Mouse (Mus musculus): Measurements from ENCODE around the gene Snx25. TPM values are rescaled to one million over a fixed set of nuclear protein-coding genes. Genes with fewer than 3 reads are reported as not detected.

Gene Snx25
- polyA plus RNA-seq, 2 experiments: 10.5 to 13.8 TPM

DNA sequence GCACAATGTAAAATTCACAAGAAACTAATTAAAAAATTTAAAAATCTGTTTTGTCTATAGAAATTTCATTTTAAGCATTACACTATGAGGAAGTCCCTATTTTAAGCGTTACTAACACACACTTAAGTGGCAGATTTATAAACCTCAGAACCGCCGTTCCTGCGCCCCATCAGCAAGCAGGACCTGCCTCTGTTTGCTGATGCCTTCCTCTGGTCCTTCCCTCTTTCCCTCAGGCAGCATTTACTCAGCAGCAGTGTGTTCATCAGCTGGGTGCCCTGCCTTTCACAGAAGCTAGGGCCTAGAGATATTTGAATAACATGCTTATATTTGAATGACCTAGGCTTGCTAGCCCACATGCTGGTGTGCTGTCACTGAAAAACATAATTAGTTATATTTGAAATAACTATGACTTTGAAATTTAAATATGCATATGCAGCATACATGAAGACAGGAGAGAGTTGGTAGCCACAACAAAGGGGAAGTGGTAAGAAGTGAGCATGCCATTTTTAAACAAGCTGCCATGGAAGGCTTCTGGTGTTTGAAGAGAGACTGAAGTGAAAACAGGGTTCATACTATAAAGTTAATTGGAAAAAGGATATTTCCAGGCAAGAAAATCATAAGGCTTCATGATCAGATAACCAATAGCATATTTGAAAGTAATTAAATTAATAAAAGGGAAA is 161.2 kb downstream of the Snx25 start:
- Histone ChIP-seq H3K27ac (replicated peaks; ENCODE audit: low read depth, low read length) (no peak overlapping the region), H3K4me1 (ENCODE audit: control insufficient read depth, insufficient read depth, low read length) (no peaks in the 10 kb centered on the region), H3K4me3 (replicated peaks; ENCODE audit: low read length) (no peak overlapping the region), H3K4me2 (replicated peaks; ENCODE audit: low read depth, low read length, severe bottlenecking) (no peak overlapping the region), H3K9ac (ENCODE audit: low read depth, low read length, severe bottlenecking) (no peak overlapping the region), H3K27me3 (ENCODE audit: control insufficient read depth, insufficient read depth, low read length) (no peaks in the 10 kb centered on the region), H3K9me3 (ENCODE audit: control insufficient read depth, low read length) (no peaks in the 10 kb centered on the region), H3K36me3 (ENCODE audit: control insufficient read depth, insufficient read depth, low read length) (peaks cover 49% of the 10 kb centered on the region)
- no peak for DNase-seq (ENCODE audit: low spot score)
- WGBS: 89% methylated on average over 4 of the region's 4 CpGs
- ATAC-seq (ENCODE audit: low FRiP score, low read depth): no peak
- no peak for TF ChIP-seq POLR2A (IDR thresholded peaks at IDR 0.05; ENCODE audit: borderline replicate concordance, extremely low read depth, insufficient read depth, insufficient read length)

DNA sequence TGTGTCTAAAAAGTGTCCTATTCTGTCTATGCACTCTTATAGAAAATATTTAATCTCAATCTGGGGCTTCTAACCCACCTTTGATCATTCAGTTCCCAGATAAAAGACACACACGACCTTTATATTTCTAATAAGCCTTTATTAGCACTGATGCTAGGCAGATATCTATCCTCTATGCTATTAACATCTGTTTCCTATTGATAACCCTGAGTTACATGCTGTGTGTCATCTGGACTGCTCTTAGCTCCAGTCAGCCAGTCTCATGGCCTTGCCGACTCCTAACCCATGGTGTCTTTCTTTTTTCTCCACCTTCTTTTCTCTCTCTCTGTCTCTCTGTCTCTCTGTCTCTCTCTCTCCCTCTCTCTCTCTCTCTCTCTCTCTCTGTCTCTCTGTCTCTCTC is 163.8 kb downstream of the Snx25 start:
- DNase-seq (ENCODE audit: low spot score): no peak
- no peaks in the 10 kb centered on the region for H3K27me3 ChIP-seq (ENCODE audit: control insufficient read depth, insufficient read depth, low read length)
- no peaks in the 10 kb centered on the region for H3K9me3 ChIP-seq (ENCODE audit: control insufficient read depth, low read length)
- 45% methylated on average over 2 of the region's 2 CpGs for WGBS
- H3K27ac ChIP-seq (replicated peaks; ENCODE audit: low read depth, low read length): no peak overlapping the region
- no peak for ATAC-seq (ENCODE audit: low FRiP score, low read depth)
- no peak overlapping the region for H3K4me2 ChIP-seq (replicated peaks; ENCODE audit: low read depth, low read length, severe bottlenecking)
- no peak overlapping the region for H3K9ac ChIP-seq (ENCODE audit: low read depth, low read length, severe bottlenecking)
- no peak for TF ChIP-seq POLR2A (IDR thresholded peaks at IDR 0.05; ENCODE audit: borderline replicate concordance, extremely low read depth, insufficient read depth, insufficient read length)
- no peaks in the 10 kb centered on the region for H3K4me1 ChIP-seq (ENCODE audit: control insufficient read depth, insufficient read depth, low read length)
- H3K4me3 ChIP-seq (replicated peaks; ENCODE audit: low read length): no peak overlapping the region
- peaks cover 49% of the 10 kb centered on the region for H3K36me3 ChIP-seq (ENCODE audit: control insufficient read depth, insufficient read depth, low read length)

DNA sequence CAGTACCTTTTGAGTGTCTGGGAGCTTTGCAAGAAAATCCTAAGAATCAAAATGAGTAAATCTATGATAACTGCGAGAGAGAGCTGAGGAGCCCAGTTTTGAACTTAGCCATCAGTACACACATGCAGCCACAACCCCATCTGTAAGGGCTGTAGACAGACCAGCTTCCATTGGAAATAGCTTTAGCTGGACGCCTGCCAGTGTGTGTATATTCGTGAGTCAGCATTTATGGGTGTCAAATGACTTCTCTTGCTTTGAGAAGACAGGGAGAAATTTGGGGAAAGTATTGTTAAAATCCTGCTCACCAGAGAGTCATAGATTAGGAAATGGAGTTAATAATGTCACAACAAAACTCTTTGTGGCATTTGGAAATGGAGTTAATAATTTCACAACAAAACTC is 165.3 kb downstream of the Snx25 start:
- H3K4me1 ChIP-seq (ENCODE audit: control insufficient read depth, insufficient read depth, low read length): no peaks in the 10 kb centered on the region
- 50% methylated on average over 3 of the region's 3 CpGs for WGBS
- H3K9me3 ChIP-seq (ENCODE audit: control insufficient read depth, low read length): no peaks in the 10 kb centered on the region
- no peak for TF ChIP-seq POLR2A (IDR thresholded peaks at IDR 0.05; ENCODE audit: borderline replicate concordance, extremely low read depth, insufficient read depth, insufficient read length)
- DNase-seq (ENCODE audit: low spot score) (no peak), ATAC-seq (ENCODE audit: low FRiP score, low read depth) (no peak)
- H3K4me3 ChIP-seq (replicated peaks; ENCODE audit: low read length): no peak overlapping the region
- no peak overlapping the region for H3K4me2 ChIP-seq (replicated peaks; ENCODE audit: low read depth, low read length, severe bottlenecking)
- no peaks in the 10 kb centered on the region for H3K27me3 ChIP-seq (ENCODE audit: control insufficient read depth, insufficient read depth, low read length)
- H3K36me3 ChIP-seq (ENCODE audit: control insufficient read depth, insufficient read depth, low read length): peaks cover 58% of the 10 kb centered on the region
- H3K9ac ChIP-seq (ENCODE audit: low read depth, low read length, severe bottlenecking): no peak overlapping the region
- H3K27ac ChIP-seq (replicated peaks; ENCODE audit: low read depth, low read length): no peak overlapping the region

Other genes starting within 250 kb of the Snx25 start
- gene Ccdc110, start 217.5 kb downstream of the Snx25 start, polyA plus RNA-seq (2012; rRNA removed): 0.06 and 0.09 TPM in 2 replicates
- gene Ccdc110, start 217.5 kb downstream of the Snx25 start, polyA plus RNA-seq (2014; fragmentation: Nextera tagmentation; extraction: Ambion mirVana): 0.12 and 0.26 TPM in 2 replicates
- gene 1700029J07Rik, start 176.9 kb downstream of the Snx25 start, polyA plus RNA-seq (2012; rRNA removed): 2.6 and 5.2 TPM in 2 replicates
- 1.9 and 2.5 TPM in 2 replicates for gene 1700029J07Rik, start 176.9 kb downstream of the Snx25 start, polyA plus RNA-seq (2014; fragmentation: Nextera tagmentation; extraction: Ambion mirVana)
- gene Ufsp2, start 176.6 kb downstream of the Snx25 start, polyA plus RNA-seq (2012; rRNA removed): 51.5 and 62.3 TPM in 2 replicates
- 81.9 and 92.5 TPM in 2 replicates for gene Ufsp2, start 176.6 kb downstream of the Snx25 start, polyA plus RNA-seq (2014; fragmentation: Nextera tagmentation; extraction: Ambion mirVana)
- gene Lrp2bp, start 152.9 kb downstream of the Snx25 start, polyA plus RNA-seq (2012; rRNA removed): 0.24 and 0.29 TPM in 2 replicates
- gene Lrp2bp, start 152.9 kb downstream of the Snx25 start, polyA plus RNA-seq (2014; fragmentation: Nextera tagmentation; extraction: Ambion mirVana): 0.40 and 0.53 TPM in 2 replicates
- 10.9 and 17.2 TPM in 2 replicates for gene Ankrd37, start 146.5 kb downstream of the Snx25 start, polyA plus RNA-seq (2012; rRNA removed)
- 18.7 and 19.4 TPM in 2 replicates for gene Ankrd37, start 146.5 kb downstream of the Snx25 start, polyA plus RNA-seq (2014; fragmentation: Nextera tagmentation; extraction: Ambion mirVana)
- gene Cfap97, start 388 bp downstream of the Snx25 start, polyA plus RNA-seq (2012; rRNA removed): 13.6 and 14.6 TPM in 2 replicates
- gene Cfap97, start 388 bp downstream of the Snx25 start, polyA plus RNA-seq (2014; fragmentation: Nextera tagmentation; extraction: Ambion mirVana): 24.2 and 28.5 TPM in 2 replicates
- 410 and 427 TPM in 2 replicates for gene Slc25a4, start 59.1 kb upstream of the Snx25 start, polyA plus RNA-seq (2012; rRNA removed)
- 513 and 524 TPM in 2 replicates for gene Slc25a4, start 59.1 kb upstream of the Snx25 start, polyA plus RNA-seq (2014; fragmentation: Nextera tagmentation; extraction: Ambion mirVana)
- 0.05 TPM in 1 of 2 replicates, not detected in the other for gene Helt, start 142.5 kb upstream of the Snx25 start, polyA plus RNA-seq (2012; rRNA removed)
- not detected in 2 replicates for gene Helt, start 142.5 kb upstream of the Snx25 start, polyA plus RNA-seq (2014; fragmentation: Nextera tagmentation; extraction: Ambion mirVana)